Mouse (Mus musculus): ENCODE measurements around the gene Lsm7.
A peak's percentile ranks its signal among the peaks of the same experiment; 100 is the strongest.

Lsm7 gene

DNA sequence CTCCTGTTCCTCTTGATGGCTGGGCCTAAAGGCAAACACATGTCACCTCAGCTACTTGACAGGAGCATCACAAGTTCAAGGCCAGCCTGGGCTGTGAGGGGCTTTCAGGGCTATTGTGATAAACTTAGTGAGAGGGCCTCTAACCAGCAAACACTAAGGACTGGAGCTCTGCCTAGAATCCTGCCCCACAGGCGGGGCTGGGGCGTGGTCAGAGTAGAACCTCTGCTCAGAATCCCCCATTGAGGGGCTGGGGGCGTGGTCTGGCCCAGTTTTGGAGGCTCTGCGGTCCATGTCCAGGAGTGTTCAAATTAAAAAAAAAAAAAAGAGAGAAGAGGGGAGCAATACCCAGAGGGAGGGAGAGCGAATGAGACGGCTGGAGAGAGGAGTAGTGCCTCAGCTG, 40.7 kb upstream of the Lsm7 start:
- no peak for TF ChIP-seq GATA4 (IDR thresholded peaks at IDR 0.05; ENCODE audit: insufficient replicate concordance, low read length)

DNA sequence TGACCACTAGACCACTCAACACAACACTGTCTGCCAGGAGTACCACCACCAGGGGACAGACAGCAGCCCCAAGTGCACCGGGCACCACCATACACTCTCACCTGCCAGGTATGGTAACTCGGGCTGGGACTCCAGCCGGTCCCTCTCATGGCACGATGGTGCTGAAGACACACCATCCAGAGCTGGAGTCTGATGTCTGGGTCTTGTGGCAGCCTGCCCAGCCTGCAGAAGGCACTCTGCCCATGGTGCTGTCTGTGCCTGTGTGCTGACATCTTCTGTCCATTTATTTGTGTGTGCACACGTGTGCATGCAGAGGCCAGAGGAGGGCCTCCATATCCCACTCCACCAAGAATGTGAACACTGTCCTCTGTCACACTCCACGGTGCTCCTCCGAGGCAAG, 40.1 kb upstream of the Lsm7 start:
- no peak for TF ChIP-seq GATA4 (IDR thresholded peaks at IDR 0.05; ENCODE audit: insufficient replicate concordance, low read length)

DNA sequence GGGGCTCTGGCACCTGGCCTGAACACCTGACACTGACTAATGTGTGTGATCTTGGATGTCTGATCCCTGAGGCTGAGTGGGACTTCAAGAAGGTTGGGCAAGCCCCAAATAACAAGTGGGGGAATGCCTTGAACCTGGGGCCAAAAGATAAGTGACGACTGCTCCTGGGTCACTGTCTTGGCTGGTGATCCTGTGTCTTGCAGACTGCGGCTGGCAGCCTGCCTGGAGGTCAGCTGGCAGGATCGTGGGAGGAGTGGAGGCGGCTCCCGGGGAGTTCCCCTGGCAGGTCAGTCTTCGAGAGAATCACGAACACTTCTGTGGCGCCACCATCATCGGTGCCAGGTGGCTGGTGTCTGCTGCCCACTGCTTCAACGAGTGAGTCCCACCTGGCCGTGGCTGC, 32.2 kb upstream of the Lsm7 start:
- 0 out of 2 replicates have a peak, but pooled peaks have one; percentile 23 for TF ChIP-seq GATA4 (IDR thresholded peaks at IDR 0.05; ENCODE audit: insufficient replicate concordance, low read length)

DNA sequence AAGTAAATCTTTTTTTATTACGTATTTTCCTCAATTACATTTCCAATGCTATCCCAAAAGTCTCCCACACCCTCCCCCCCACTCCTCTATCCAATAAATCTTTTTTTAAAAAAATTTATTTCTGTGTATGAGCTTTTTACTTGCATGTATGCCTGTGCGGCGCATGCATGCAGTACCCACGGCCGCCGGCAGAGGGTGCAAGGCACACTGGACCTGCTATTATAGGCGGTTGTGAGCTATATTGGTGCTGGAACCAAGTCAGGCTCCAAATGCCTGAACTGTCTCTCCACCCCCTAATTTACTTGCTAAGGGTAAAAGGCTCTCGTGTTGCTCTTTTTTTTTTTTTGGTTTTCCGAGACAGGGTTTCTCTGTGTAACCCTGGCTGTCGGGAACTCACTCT, 26.3 kb upstream of the Lsm7 start:
- no peak for TF ChIP-seq GATA4 (IDR thresholded peaks at IDR 0.05; ENCODE audit: insufficient replicate concordance, low read length)

DNA sequence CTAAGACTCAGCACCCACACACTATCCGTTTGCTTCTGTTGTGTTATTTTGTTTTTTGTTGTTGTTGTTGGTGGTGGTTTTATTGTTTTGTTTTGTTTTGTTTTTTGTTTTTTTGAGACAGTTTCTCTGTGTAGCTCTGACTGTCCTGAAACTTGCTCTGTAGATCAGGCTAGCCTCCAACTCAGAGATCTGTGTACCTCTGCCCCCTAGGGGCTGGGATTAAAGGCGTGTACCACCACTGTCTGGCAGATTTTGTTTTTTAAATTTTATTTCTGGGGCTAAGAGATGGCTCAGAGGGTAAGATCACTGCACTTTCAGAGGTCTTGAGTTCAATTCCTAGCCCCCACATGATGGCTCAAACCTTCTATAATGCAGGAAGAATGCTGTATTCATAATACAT, 25.9 kb upstream of the Lsm7 start:
- no peak for TF ChIP-seq GATA4 (IDR thresholded peaks at IDR 0.05; ENCODE audit: insufficient replicate concordance, low read length)

DNA sequence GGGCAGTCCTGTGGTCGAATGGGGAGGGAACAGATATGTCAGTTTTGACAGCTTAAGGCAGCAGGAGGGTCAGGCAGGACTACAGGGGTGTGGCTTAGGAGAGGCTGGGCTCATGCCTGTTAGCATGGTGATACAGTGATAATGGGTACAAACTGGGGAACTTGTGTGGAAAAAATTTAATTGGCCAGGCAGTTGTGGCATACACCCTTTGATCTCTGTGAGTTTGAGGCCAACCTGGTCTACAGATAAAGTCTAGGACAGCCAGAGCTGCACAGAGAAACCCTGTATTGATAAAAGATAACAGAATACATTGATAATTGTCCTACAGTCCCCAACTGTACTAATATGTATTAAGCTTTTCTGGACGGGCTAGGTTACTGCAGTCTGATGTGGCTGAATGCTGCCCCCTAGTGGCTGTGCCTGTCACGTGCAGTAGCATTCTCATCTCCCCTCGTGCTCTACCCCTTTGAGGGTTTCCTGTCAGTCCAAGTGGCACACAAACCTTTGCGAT, 25.2 kb upstream of the Lsm7 start:
- TF ChIP-seq GATA4 (IDR thresholded peaks at IDR 0.05; ENCODE audit: insufficient replicate concordance, low read length) = no peak

DNA sequence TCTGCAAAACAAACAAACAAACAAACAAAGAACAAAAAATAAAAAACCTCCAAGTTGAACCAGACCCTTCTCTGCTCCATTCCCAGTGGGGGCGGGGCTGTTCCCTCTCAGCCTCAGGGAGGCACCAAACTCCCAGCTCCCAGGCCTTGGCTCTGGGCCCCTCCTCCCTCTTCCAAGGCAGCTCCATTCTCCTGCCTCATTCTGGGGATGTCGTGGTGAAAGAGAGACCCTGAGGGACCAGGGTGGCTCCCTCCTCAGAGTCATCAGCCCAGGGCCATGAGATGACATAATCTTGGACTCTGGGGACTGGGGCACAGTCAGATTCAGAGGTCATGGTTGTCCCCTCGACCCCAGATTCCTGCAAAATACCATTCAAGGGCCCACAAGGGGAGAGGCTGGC, 21.6 kb upstream of the Lsm7 start:
- no peak for TF ChIP-seq GATA4 (IDR thresholded peaks at IDR 0.05; ENCODE audit: insufficient replicate concordance, low read length)

DNA sequence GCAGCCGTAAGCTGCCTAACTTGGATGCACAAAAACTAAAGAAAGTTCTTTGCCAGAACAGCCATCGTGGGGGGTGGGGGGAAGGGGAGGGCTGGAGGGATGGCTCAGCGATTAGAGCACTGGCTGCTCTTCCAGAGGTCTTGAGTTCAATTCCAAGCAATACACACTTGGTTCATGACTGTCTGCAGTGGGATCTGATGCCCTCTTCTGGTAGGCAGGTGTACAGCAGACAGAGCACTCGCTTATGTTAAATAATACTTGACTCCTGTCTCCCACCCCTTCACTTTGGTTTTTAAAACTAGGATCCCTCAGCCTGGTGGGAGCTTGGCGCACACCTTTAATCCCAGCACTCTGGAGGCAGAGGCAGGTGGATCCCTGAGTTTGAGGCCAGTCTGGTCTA, 21.0 kb upstream of the Lsm7 start:
- no peak for TF ChIP-seq GATA4 (IDR thresholded peaks at IDR 0.05; ENCODE audit: insufficient replicate concordance, low read length)

DNA sequence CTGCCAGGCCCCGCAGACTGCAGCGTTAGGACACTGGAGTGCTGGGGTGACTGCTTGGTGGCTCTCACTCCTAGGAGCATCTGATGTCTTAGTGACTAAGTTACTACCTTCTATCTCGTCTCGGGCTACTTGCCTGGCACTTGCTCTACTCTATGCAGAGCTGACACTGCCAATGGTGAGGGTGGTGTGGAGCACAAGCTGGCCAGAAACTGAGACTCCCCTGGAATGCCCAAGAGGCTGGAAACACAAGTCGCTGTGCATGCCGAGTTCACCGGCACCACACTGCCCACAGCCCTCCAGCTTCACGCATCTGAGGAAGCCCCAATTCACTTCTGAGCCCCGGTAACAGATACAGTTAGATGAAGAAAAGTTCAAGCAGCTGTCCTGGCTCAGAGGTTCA, 19.0 kb upstream of the Lsm7 start:
- TF ChIP-seq GATA4 (IDR thresholded peaks at IDR 0.05; ENCODE audit: insufficient replicate concordance, low read length) = no peak

DNA sequence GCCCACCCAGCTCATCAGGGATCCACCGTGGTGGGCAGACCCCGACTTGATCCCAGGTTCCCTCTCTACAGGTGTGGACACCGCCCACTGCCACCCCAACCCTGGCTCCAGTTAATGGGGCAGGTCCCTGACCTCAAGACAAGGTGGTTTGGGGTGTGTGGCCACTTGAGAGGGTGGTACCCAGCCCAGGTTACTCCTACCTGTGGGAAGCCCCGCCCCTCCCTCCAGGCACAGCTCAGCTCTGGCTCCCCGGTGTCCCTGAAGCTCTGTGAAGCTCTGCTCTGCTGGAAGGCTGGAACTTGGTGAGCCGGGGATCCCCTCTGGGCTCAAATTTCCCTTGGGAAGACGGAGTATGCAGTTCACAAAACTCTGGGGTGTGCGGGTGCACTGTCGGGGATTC, 16.6 kb upstream of the Lsm7 start, which contains the start of gene Tmprss9:
Gene Tmprss9 (plus strand): TSS at position 268 of the 400 bp plus-strand sequence.
- no peak for TF ChIP-seq GATA4 (IDR thresholded peaks at IDR 0.05; ENCODE audit: insufficient replicate concordance, low read length)

DNA sequence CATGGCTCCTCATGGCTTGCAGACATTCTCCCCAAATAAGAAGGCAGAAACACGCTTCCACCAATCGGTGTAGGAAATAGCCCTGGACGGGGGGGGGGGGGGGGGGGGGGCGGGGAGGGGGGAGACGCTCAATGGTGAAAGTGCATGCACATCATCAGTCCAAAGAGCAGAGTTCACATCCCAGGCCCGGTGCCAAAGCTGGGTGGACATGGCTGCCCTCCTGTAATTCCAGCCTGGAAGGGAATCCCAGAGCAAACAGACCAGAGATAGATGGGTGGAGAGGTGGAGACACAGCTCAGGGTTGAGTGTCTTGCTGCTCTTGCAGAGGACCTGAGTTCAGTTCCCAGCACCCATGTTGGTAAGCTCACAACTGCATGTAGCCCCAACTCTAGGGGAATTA, 16.0 kb upstream of the Lsm7 start:
- no peak for TF ChIP-seq GATA4 (IDR thresholded peaks at IDR 0.05; ENCODE audit: insufficient replicate concordance, low read length)

DNA sequence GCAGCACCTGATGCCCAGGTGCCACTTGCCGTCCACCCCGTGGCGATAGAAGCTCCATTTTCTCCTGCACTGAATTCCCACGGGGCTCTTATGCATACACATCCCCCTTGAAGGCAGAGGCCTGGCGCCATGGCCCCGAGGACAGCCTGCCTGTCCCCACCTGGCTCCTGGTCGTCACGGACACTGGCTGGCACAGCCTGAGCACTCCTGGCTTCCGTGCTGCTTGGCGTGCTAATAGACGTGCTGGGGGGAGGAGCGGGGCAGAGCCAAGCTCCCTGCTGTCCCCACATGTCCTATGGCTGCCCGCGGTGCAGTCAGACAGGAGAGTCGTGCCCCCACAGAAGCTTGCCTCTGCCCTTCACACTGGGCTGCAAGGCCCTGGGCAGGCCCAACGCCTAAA, 9.4 kb upstream of the Lsm7 start:
- no peak for TF ChIP-seq GATA4 (IDR thresholded peaks at IDR 0.05; ENCODE audit: insufficient replicate concordance, low read length)

DNA sequence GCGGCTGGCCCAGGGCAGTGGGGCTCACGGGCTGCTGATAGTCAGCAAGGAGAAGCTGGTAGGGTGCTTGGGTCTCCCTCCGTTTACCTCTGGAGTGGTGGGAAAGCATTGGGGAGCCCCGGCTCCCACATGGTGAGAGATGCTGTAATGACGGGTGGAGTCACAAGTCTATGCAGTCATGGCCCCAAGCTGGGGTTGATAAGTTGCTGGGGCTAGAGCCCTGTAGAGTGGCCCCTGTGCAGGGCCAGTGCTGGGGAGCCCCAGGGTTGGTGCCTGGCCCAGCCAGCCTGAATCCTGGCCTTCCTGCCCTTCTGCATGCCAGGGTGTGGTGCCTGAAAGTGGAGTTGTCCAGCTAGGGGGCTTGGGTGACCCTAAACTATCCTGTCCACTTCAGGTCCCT, 7.3 kb upstream of the Lsm7 start:
- TF ChIP-seq GATA4 (IDR thresholded peaks at IDR 0.05; ENCODE audit: insufficient replicate concordance, low read length) = no peak

DNA sequence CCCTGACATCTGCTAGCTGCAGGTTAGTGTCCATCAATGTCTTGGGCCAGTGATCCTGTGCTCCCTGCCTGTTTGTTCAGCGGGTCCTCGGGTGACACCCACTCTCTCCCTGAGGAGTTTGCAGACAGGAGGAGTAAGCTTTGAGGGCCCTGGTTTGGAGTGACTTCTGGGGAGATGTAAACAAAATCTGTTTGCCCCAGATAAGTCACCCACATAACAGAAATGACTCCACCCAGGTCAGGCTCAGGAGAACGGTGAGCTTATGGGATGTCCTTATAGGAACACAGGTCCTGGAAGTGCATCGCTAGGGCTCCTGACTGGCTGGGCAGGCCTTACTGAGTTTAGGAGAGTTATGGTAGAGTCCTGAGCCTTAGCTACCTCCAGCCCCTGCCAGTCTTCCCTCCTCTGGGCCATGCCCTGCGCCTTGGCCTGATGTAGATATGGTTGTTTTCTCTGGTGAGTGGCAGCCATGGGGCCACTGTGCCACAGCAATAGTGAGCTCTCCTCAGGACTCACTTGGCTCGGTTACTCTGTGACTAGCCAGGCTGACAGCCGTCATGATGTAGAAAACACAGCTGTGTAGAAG, 3.4 kb upstream of the Lsm7 start:
- TF ChIP-seq GATA4 (IDR thresholded peaks at IDR 0.05; ENCODE audit: insufficient replicate concordance, low read length) = no peak

DNA sequence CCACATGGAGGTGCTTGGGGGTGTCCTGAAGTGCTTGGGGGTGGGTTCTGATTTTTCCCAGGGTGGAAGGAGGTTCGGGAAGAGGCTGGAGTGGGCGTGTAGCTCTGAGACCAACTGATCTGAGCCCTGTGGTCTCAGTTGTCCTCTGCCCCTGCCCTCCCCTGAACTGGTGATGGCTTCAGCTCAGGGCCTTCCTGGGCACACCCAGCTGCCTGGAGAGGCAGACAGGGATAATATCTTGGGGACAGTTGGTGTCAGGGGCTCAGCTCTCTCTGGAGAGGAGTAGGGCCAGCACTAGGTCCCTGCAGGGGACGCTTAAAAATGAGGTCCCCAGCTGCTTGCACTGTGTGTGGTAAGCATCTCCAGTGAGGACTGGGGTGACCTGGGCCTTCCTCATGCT, 2.8 kb upstream of the Lsm7 start:
- TF ChIP-seq GATA4 (IDR thresholded peaks at IDR 0.05; ENCODE audit: insufficient replicate concordance, low read length) = no peak

DNA sequence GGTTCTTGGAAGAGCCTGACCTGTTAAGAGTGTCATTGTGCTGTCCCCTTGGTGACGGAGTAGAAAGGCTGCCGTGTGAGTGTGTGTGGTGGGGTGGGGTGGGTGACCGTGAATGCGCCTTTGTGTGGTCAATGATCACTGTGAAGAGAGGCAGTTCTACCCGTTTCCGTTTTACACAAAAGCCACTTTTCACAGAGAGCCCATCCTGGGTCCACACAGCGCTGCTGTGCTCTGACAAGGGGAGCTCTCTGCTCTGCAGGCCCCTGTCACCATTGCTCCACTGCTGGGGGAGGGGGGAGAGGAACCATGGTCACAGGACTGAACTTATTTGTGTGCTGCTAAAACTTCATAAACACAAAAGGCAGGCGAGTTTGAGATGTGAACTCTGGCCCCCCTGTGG, 2.4 kb upstream of the Lsm7 start:
- no peak for TF ChIP-seq GATA4 (IDR thresholded peaks at IDR 0.05; ENCODE audit: insufficient replicate concordance, low read length)

DNA sequence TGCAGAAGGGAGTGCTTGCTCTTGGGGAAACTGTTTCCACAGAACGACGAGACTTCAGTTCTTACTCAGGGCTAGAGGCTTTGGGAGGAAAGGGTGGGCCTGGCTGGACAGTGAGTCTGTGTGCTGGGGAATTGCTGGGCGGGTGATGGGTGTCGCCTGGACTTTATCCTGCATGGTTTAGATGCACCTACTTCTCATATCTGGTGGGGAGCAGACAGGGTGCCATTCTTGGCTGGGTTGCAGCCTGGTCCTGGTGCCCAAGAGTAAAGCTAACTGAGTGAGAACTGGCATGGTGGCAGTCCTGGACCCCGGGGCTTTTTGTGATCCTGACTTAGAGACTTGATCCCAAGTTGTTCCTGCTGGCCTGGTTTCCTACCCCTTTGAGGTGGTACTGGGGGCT, 1.9 kb upstream of the Lsm7 start:
- no peak for TF ChIP-seq GATA4 (IDR thresholded peaks at IDR 0.05; ENCODE audit: insufficient replicate concordance, low read length)

All from liver, adult (tissue).